Mouse (Mus musculus) urinary bladder, postnatal 4 days (tissue): Measurements from ENCODE around the gene Plekhf1.

Source experiments
- DNase-seq, 2 experiments: peaks; one replicate each; pipeline ENCODE4 v3.0.0; 2021 to 2022; ENCODE audit warnings: low spot score in 2 of 2

The Plekhf1 gene

GRCm38 (mm10) chr7:38218631-38219367 lies 9.0 kb downstream of the Plekhf1 start:
- no peak for DNase-seq

- peak; percentile 63 to 79 for DNase-seq
Observed at GRCm38 (mm10) chr7:38217417-38218171, 10.2 kb downstream of the Plekhf1 start.

GRCm38 (mm10) chr7:38215697-38216096 lies 12.1 kb downstream of the Plekhf1 start:
- no peak for DNase-seq

GRCm38 (mm10) chr7:38215281-38215680 lies 12.5 kb downstream of the Plekhf1 start:
- no peak for DNase-seq

- no peak for DNase-seq
Observed at GRCm38 (mm10) chr7:38214473-38215214, 13.2 kb downstream of the Plekhf1 start.

- DNase-seq, result no peak
Observed at GRCm38 (mm10) chr7:38212651-38213062, 15.2 kb downstream of the Plekhf1 start.

- DNase-seq, result no peak
Observed at GRCm38 (mm10) chr7:38209478-38210152, 18.2 kb downstream of the Plekhf1 start.

- no peak for DNase-seq
Observed at GRCm38 (mm10) chr7:38208969-38209368, 18.8 kb downstream of the Plekhf1 start.

GRCm38 (mm10) chr7:38206564-38206963 lies 21.3 kb downstream of the Plekhf1 start:
- DNase-seq, result no peak

- no peak for DNase-seq
Observed at GRCm38 (mm10) chr7:38205801-38206200, 22.0 kb downstream of the Plekhf1 start.

- DNase-seq, result no peak
Observed at GRCm38 (mm10) chr7:38204314-38204713, 23.5 kb downstream of the Plekhf1 start.

- DNase-seq, result no peak
Observed at GRCm38 (mm10) chr7:38201290-38201658, 26.5 kb downstream of the Plekhf1 start.

GRCm38 (mm10) chr7:38200606-38201289 lies 27.1 kb downstream of the Plekhf1 start:
- peak; percentile 76 to 85 for DNase-seq

- no peak for DNase-seq
Observed at GRCm38 (mm10) chr7:38199907-38200605, 27.8 kb downstream of the Plekhf1 start.

GRCm38 (mm10) chr7:38191571-38191970 lies 36.2 kb downstream of the Plekhf1 start:
- DNase-seq, result no peak

GRCm38 (mm10) chr7:38191146-38191545 lies 36.7 kb downstream of the Plekhf1 start:
- no peak for DNase-seq

GRCm38 (mm10) chr7:38190056-38190835 lies 37.6 kb downstream of the Plekhf1 start:
- DNase-seq, result no peak

GRCm38 (mm10) chr7:38189136-38189982 lies 38.5 kb downstream of the Plekhf1 start:
- no peak for DNase-seq
